Mouse (Mus musculus) C2C12 (cell line): Measurements from ENCODE around the gene Sdk1.

ENCODE experiments used
- CEBPB ChIP-seq: IDR thresholded peaks from one replicate; pipeline ENCODE4 v1.6.1; 2011; ENCODE audit warnings: low read depth, mild to moderate bottlenecking, control low read depth, moderate library complexity
- CTCF ChIP-seq: IDR thresholded peaks from one replicate; pipeline ENCODE4 v1.5.1; 2011; ENCODE audit not compliant: control insufficient read depth, insufficient read depth, insufficient read length
- FOSL1 ChIP-seq: IDR thresholded peaks from one replicate; pipeline ENCODE4 v1.8.0; 2011; ENCODE audit warnings: mild to moderate bottlenecking, low read length; ENCODE audit not compliant: poor library complexity, insufficient read depth, severe bottlenecking
- MYOD1 ChIP-seq: IDR thresholded peaks from one replicate; pipeline ENCODE4 v1.6.1; 2011; ENCODE audit warnings: low read depth; ENCODE audit not compliant: control insufficient read depth, insufficient read length

DNA sequence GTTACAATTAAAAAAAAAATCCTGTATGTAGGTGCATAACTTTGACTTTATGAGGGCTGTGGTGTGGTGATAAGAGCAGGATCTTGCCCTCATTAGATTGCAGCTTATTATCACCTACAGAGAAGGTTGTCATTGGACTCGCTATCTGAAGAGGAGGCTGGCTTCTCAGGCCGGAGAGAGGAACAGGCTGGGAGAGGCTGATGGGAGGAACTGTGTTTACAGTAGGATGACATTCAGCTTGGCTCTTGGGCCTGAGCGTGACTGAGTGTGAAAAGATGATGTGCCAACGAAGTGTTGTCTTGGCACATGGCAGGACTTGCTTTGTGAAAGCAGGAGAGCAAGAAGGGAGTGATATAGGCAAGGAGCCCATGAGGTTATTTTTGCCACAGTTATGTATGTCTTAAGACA is 61.0 kb downstream of the Sdk1 start:
- TF ChIP-seq CTCF (no peak), FOSL1 (no peak), CEBPB (no peak), MYOD1 (no peak)
